Mouse (Mus musculus): ENCODE measurements around the gene Hist1h2ah.

- TF ChIP-seq CTCF (IDR thresholded peaks at IDR 0.05; ENCODE audit: low read depth) (no peak), EP300 (IDR thresholded peaks at IDR 0.05; ENCODE audit: low read depth) (no peak)
These were observed 5.4 kb downstream of the Hist1h2ah start for GRCm38 (mm10) chr13:22029928-22030327.

Data from liver, embryonic 14.5 days (tissue).